Comparison of ENCODE assay signal across 17 mouse cellular contexts in genomic region chr6:87734136-87734535, GRCm38 (mm10). TPM values are rescaled to one million over a fixed set of nuclear protein-coding genes. Genes with fewer than 3 reads are reported as not detected.
DNase-seq lines count a peak whose midpoint lies in the region; ATAC-seq and TF ChIP-seq lines count a peak whose summit lies in the region.
"Had no signal": no experiment of that assay in that cellular context is flagged by ENCODE, and none has a peak within 500 bp of the region (broad histone marks: within the 10 kb centered on the region; RNA-seq: fewer than 3 reads in every experiment).

No protein-coding gene starts in this region.

- no peak for TF ChIP-seq EP300 in stomach, postnatal 0 days (optimal IDR thresholded peaks at IDR 0.05)

- H3K27ac ChIP-seq in kidney, embryonic 14.5 days (ENCODE audit: low read depth, low read length), result no peak overlapping the region
- H3K27ac ChIP-seq in lung, embryonic 16.5 days (ENCODE audit: low read length), result peak overlapping the region; percentile 86
- H3K27ac ChIP-seq in stomach, postnatal 0 days (replicated peaks), result peak overlapping the region; percentile 45; the same call in 1 of the 2 replicates
- H3K27ac ChIP-seq: forebrain, embryonic 10.5 days; left cerebral cortex, adult 2 months; midbrain, embryonic 12.5 days had no signal

- intact Hi-C loops in gastrocnemius, postnatal 36 days (cut with DNase I), result no loop called here

- no peak overlapping the region for H3K9ac ChIP-seq in kidney, embryonic 14.5 days (ENCODE audit: low read depth, low read length)
- no peak overlapping the region for H3K9ac ChIP-seq in lung, embryonic 16.5 days (ENCODE audit: low read length)
- no peak overlapping the region for H3K9ac ChIP-seq in stomach, postnatal 0 days (ENCODE audit: low read length)
- H3K9ac ChIP-seq: heart, embryonic 12.5 days; midbrain, embryonic 12.5 days had no signal

- TF ChIP-seq CTCF in lung, adult 2 months (IDR thresholded peaks at IDR 0.05; ENCODE audit: insufficient read depth, low read length), result no peak
- no peak for TF ChIP-seq CTCF in stomach, postnatal 0 days (IDR thresholded peaks at IDR 0.05; ENCODE audit: low read depth)

- H3K36me3 ChIP-seq in kidney, embryonic 14.5 days (ENCODE audit: control insufficient read depth, insufficient read depth, low read length), result no peaks in the 10 kb centered on the region
- no peaks in the 10 kb centered on the region for H3K36me3 ChIP-seq in lung, embryonic 16.5 days (ENCODE audit: control insufficient read depth, insufficient read depth, low read length)
- no peaks in the 10 kb centered on the region for H3K36me3 ChIP-seq in stomach, postnatal 0 days (ENCODE audit: control insufficient read depth, insufficient read depth, low read length)
- H3K36me3 ChIP-seq: forebrain, embryonic 10.5 days; heart, embryonic 12.5 days; midbrain, embryonic 12.5 days had no signal

- no peak for TF ChIP-seq POLR2A in lung, adult 2 months (IDR thresholded peaks at IDR 0.05; ENCODE audit: borderline replicate concordance, extremely low read depth, low read depth, low read length)

- H3K4me1 ChIP-seq in lung, adult 2 months (ENCODE audit: control insufficient read depth, insufficient read depth, low read length), result no peaks in the 10 kb centered on the region
- peaks cover 23% of the 10 kb centered on the region; the same call in 1 of the 2 replicates for H3K4me1 ChIP-seq in kidney, embryonic 14.5 days (ENCODE audit: control insufficient read depth, insufficient read depth, low read length)
- H3K4me1 ChIP-seq in lung, embryonic 16.5 days (replicated peaks; ENCODE audit: control insufficient read depth, insufficient read depth, low read length), result peaks cover 36% of the 10 kb centered on the region
- no peaks in the 10 kb centered on the region for H3K4me1 ChIP-seq in stomach, postnatal 0 days (replicated peaks; ENCODE audit: control insufficient read depth, insufficient read depth)

- peaks cover 42% of the 10 kb centered on the region for H3K27me3 ChIP-seq in kidney, embryonic 14.5 days (ENCODE audit: control insufficient read depth, insufficient read depth, low read length)
- peaks cover 38% of the 10 kb centered on the region for H3K27me3 ChIP-seq in lung, embryonic 16.5 days (ENCODE audit: control insufficient read depth, insufficient read depth, low read depth, low read length)
- peaks cover 14% of the 10 kb centered on the region; the same call in 1 of the 2 replicates for H3K27me3 ChIP-seq in stomach, postnatal 0 days (ENCODE audit: control insufficient read depth, insufficient read depth, low read length)
- H3K27me3 ChIP-seq: CH12.LX had no signal

- H3K4me3 ChIP-seq in lung, adult 2 months (replicated peaks; ENCODE audit: extremely low read depth, low read depth, low read length), result no peak overlapping the region
- H3K4me3 ChIP-seq in kidney, embryonic 14.5 days (ENCODE audit: low read length), result no peak overlapping the region
- H3K4me3 ChIP-seq in lung, embryonic 16.5 days (ENCODE audit: low read length), result no peak overlapping the region
- H3K4me3 ChIP-seq in stomach, postnatal 0 days (ENCODE audit: low read depth, low read length), result no peak overlapping the region
- H3K4me3 ChIP-seq: forebrain, embryonic 10.5 days; gastrocnemius, adult 2 months; heart, embryonic 12.5 days; left cerebral cortex, adult 2 months; midbrain, embryonic 12.5 days had no signal

- no peaks in the 10 kb centered on the region for H3K9me3 ChIP-seq in kidney, embryonic 14.5 days (ENCODE audit: control insufficient read depth, low read length)
- no peaks in the 10 kb centered on the region for H3K9me3 ChIP-seq in lung, embryonic 16.5 days (ENCODE audit: control insufficient read depth, low read length)
- H3K9me3 ChIP-seq in stomach, postnatal 0 days (ENCODE audit: control insufficient read depth, low read length), result no peaks in the 10 kb centered on the region
- H3K9me3 ChIP-seq: forebrain, embryonic 10.5 days; heart, embryonic 12.5 days; midbrain, embryonic 12.5 days had no signal

- WGBS in lung, adult 2 months, result 35% methylated on average over 5 of the region's 5 CpGs
- 53% methylated on average over 5 of the region's 5 CpGs for WGBS in kidney, embryonic 14.5 days
- WGBS in lung, embryonic 16.5 days, result 20% methylated on average over 5 of the region's 5 CpGs
- 28% methylated on average over 5 of the region's 5 CpGs for WGBS in stomach, postnatal 0 days

- peak; percentile 17 to 27 for DNase-seq in lung, adult 18-20 months
- no peak for DNase-seq in lung, adult 2 months
- no peak for DNase-seq in stomach, postnatal 0 days (ENCODE audit: low spot score)
- DNase-seq in spleen, postnatal 10 days (ENCODE audit: low spot score in 2 of 2), result no peak
- DNase-seq in gastrocnemius, postnatal 36 days, result no peak
- DNase-seq: adrenal gland, postnatal 10 days; embryo, embryonic 11 days; gastrocnemius, adult 2 months; liver had no signal

- peak; percentile 32; the same call in 1 of the 2 replicates for ATAC-seq in kidney, embryonic 14.5 days (ENCODE audit: low FRiP score, low TSS enrichment)
- peak; percentile 88 for ATAC-seq in lung, embryonic 16.5 days (ENCODE audit: low read depth)
- ATAC-seq in stomach, postnatal 0 days (ENCODE audit: low FRiP score, low TSS enrichment), result peak; percentile 34; the same call in 1 of the 2 replicates
- ATAC-seq: Patski had no signal

- H3K4me2 ChIP-seq in kidney, embryonic 14.5 days (replicated peaks; ENCODE audit: low read depth, low read length), result no peak overlapping the region
- no peak overlapping the region for H3K4me2 ChIP-seq in lung, embryonic 16.5 days (ENCODE audit: low read depth, low read length)
- no peak overlapping the region for H3K4me2 ChIP-seq in stomach, postnatal 0 days (replicated peaks; ENCODE audit: low read depth)
- H3K4me2 ChIP-seq: heart, embryonic 12.5 days had no signal

RNA-seq across cellular contexts. Expression of gene Efcc1, which starts 3.5 kb away (rescaled TPM):
- 14.5 and 16.3 TPM in 2 replicates for polyA plus RNA-seq in lung, adult 2 months (2012; rRNA removed)
- polyA plus RNA-seq in kidney, embryonic 14.5 days (2014; fragmentation: Nextera tagmentation; extraction: Ambion mirVana), result 1.5 and 1.8 TPM in 2 replicates
- polyA plus RNA-seq in lung, embryonic 16.5 days (2015; fragmentation: Nextera tagmentation; extraction: Ambion mirVana), result 4.5 and 5.3 TPM in 2 replicates
- 1.1 and 1.4 TPM in 2 replicates for polyA plus RNA-seq in stomach, postnatal 0 days (2015; fragmentation: Nextera tagmentation; extraction: Ambion mirVana)
- total RNA-seq in gastrocnemius, postnatal 36 days (2021), result under 1 TPM; 0.81 to 0.84 TPM
- total RNA-seq: CH12.LX had no signal

RNA-seq across cellular contexts. Expression of gene Gp9, which starts 43.7 kb away (rescaled TPM):
- 13.1 and 14.9 TPM in 2 replicates for polyA plus RNA-seq in lung, adult 2 months (2012; rRNA removed)
- polyA plus RNA-seq in kidney, embryonic 14.5 days (2014; fragmentation: Nextera tagmentation; extraction: Ambion mirVana), result 1.7 and 2.5 TPM in 2 replicates
- 3.4 and 7.1 TPM in 2 replicates for polyA plus RNA-seq in lung, embryonic 16.5 days (2015; fragmentation: Nextera tagmentation; extraction: Ambion mirVana)
- 0.38 and 0.40 TPM in 2 replicates for polyA plus RNA-seq in stomach, postnatal 0 days (2015; fragmentation: Nextera tagmentation; extraction: Ambion mirVana)
- not detected for total RNA-seq in gastrocnemius, postnatal 36 days (2021)
- total RNA-seq: CH12.LX; gastrocnemius, adult 2 months had no signal
- polyA plus RNA-seq: Patski had no signal

Comparison
In these comparisons a context has a peak if more than half of its experiments do, and no peak if none do; other contexts are left out.
1. DNase-seq: peak in lung, adult 18-20 months (2 of 2); none in lung, adult 2 months (single experiment), stomach, postnatal 0 days (single experiment), spleen, postnatal 10 days (0 of 2) and gastrocnemius, postnatal 36 days (0 of 2).
2. ATAC-seq: peak in every context shown above with its lines; median percentile 88 in lung, embryonic 16.5 days; 34 in stomach, postnatal 0 days; 32 in kidney, embryonic 14.5 days.